Mouse (Mus musculus) liver, embryonic 13.5 days (tissue): ENCODE data around the gene Triml1. TPM values are rescaled to one million over a fixed set of nuclear protein-coding genes. Genes with fewer than 3 reads are reported as not detected.

Experiments
- ATAC-seq: fragments of 200-750 bp; cut with Nextera tagmentation; 2 replicates; pipeline ENCODE4 v1.8.0; 2017; ENCODE audit warnings: low read depth, mild to moderate bottlenecking, moderate number of reproducible peaks, moderate library complexity
- DNase-seq: peaks from one replicate; pipeline ENCODE4 v3.0.0; 2022
- H3K27ac ChIP-seq: fragments of 300-500 bp; sonication (generic); 2 replicates; pipeline ENCODE4 v1.5.1; 2015; ENCODE audit warnings: moderate library complexity, mild to moderate bottlenecking, inconsistent platforms
- H3K27me3 ChIP-seq: fragments of 300-500 bp; sonication (generic); 2 replicates; pipeline ENCODE4 v1.6.1; 2015; ENCODE audit warnings: mild to moderate bottlenecking, inconsistent platforms
- H3K36me3 ChIP-seq: fragments of 300-500 bp; sonication (generic); 2 replicates; pipeline ENCODE4 v1.6.1; 2015; ENCODE audit warnings: mild to moderate bottlenecking, inconsistent platforms
- H3K4me1 ChIP-seq: fragments of 300-500 bp; sonication (generic); replicated peaks from 2 replicates; pipeline ENCODE4 v1.6.1; 2015; ENCODE audit warnings: inconsistent platforms
- H3K4me2 ChIP-seq: fragments of 300-500 bp; sonication (generic); 2 replicates; pipeline ENCODE4 v1.6.1; 2015; ENCODE audit warnings: inconsistent platforms, mild to moderate bottlenecking, moderate library complexity
- H3K4me3 ChIP-seq: fragments of 300-500 bp; sonication (generic); replicated peaks from 2 replicates; pipeline ENCODE4 v1.5.1; 2015; ENCODE audit warnings: mild to moderate bottlenecking, inconsistent platforms
- H3K9ac ChIP-seq: fragments of 300-500 bp; sonication (generic); 2 replicates; pipeline ENCODE4 v1.6.1; 2015; ENCODE audit warnings: mild to moderate bottlenecking, inconsistent platforms
- H3K9me3 ChIP-seq: fragments of 300-500 bp; sonication (generic); replicated peaks from 2 replicates; pipeline ENCODE4 v1.6.1; 2016; ENCODE audit warnings: inconsistent platforms
- WGBS: fragments of 180-500 bp; shearing (Covaris S2); methylation state at CpG from one replicate; pipeline ENCODE4 v1.1.7; 2015; ENCODE audit not compliant: insufficient replicate concordance; 5-methylcytosine and 5-hydroxymethylcytosine counted together
- polyA plus RNA-seq: library from polyadenylated mRNA; unstranded; fragments of >200 nt; fragmentation: Nextera tagmentation; extraction: Ambion mirVana; gene quantifications from 2 replicates; pipeline ENCODE4 v1.2.1, GENCODE M21; 2015

Triml1 gene
- polyA plus RNA-seq = not detected in 2 replicates

GRCm38 (mm10) chr8:43141386-43141785 lies at the start of gene Triml1:
TSS of gene Triml1 (minus strand) at chr8:43141486.
- Histone ChIP-seq H3K4me3 (no peak within 1 kb of the TSS), H3K4me1 (no peaks in the 10 kb centered on the region), H3K9me3 (0 out of 2 replicates have a peak, but pooled peaks cover under 1% of the 10 kb centered on the region), H3K9ac (no peak within 1 kb of the TSS), H3K4me2 (no peak within 1 kb of the TSS), H3K27ac (no peak within 1 kb of the TSS), H3K36me3 (no peaks in the 10 kb centered on the region), H3K27me3 (no peaks in the 10 kb centered on the region)
- no peak for ATAC-seq
- no peak for DNase-seq
- WGBS = 60% methylated on average over 2 of the region's 2 CpGs

- no peak overlapping the region for H3K4me3 ChIP-seq
- H3K9me3 ChIP-seq = no peaks in the 10 kb centered on the region
- DNase-seq (no peak), ATAC-seq (no peak)
- no peaks in the 10 kb centered on the region for H3K27me3 ChIP-seq
- no peak overlapping the region for H3K4me2 ChIP-seq
- no peaks in the 10 kb centered on the region for H3K36me3 ChIP-seq
- 49% methylated on average over 2 of the region's 2 CpGs for WGBS
- H3K4me1 ChIP-seq = no peaks in the 10 kb centered on the region
- no peak overlapping the region for H3K27ac ChIP-seq
- no peak overlapping the region for H3K9ac ChIP-seq
Measured at GRCm38 (mm10) chr8:43182281-43182680, 41.0 kb upstream of the Triml1 start.

- Histone ChIP-seq H3K9ac (no peak within 1 kb of the TSS), H3K27ac (no peak within 1 kb of the TSS), H3K4me3 (no peak within 1 kb of the TSS), H3K4me1 (no peaks in the 10 kb centered on the region), H3K27me3 (no peaks in the 10 kb centered on the region), H3K4me2 (no peak within 1 kb of the TSS), H3K36me3 (no peaks in the 10 kb centered on the region), H3K9me3 (no peaks in the 10 kb centered on the region)
- WGBS = 79% methylated on average over 13 of the region's 13 CpGs
- DNase-seq = no peak
- no peak for ATAC-seq
Measured at GRCm38 (mm10) chr8:43180054-43180690, 38.9 kb upstream of the Triml1 start, which contains the start of gene Triml2. TSS of gene Triml2 (plus strand) at chr8:43180541.

GRCm38 (mm10) chr8:43179189-43179588 lies 37.9 kb upstream of the Triml1 start:
- 11% methylated on average over 4 of the region's 4 CpGs for WGBS
- ATAC-seq = no peak
- no peak for DNase-seq

GRCm38 (mm10) chr8:43178263-43178662 lies 37.0 kb upstream of the Triml1 start:
- H3K4me1 ChIP-seq = no peaks in the 10 kb centered on the region
- WGBS = 37% methylated on average over 3 of the region's 3 CpGs
- ATAC-seq = no peak

More at GRCm38 (mm10) chr8:43179189-43179588, 37.9 kb upstream of the Triml1 start:
- Histone ChIP-seq H3K4me3 (no peak overlapping the region), H3K4me2 (no peak overlapping the region), H3K4me1 (no peaks in the 10 kb centered on the region), H3K27ac (no peak overlapping the region), H3K27me3 (no peaks in the 10 kb centered on the region), H3K9me3 (no peaks in the 10 kb centered on the region), H3K9ac (no peak overlapping the region), H3K36me3 (no peaks in the 10 kb centered on the region)

GRCm38 (mm10) chr8:43176766-43177486 lies 35.6 kb upstream of the Triml1 start:
- DNase-seq (no peak), ATAC-seq (no peak)
- H3K4me2 ChIP-seq = no peak overlapping the region
- no peaks in the 10 kb centered on the region for H3K9me3 ChIP-seq
- no peak overlapping the region for H3K4me3 ChIP-seq
- 61% methylated on average over 6 of the region's 6 CpGs for WGBS
- no peak overlapping the region for H3K9ac ChIP-seq
- no peaks in the 10 kb centered on the region for H3K27me3 ChIP-seq
- H3K27ac ChIP-seq = no peak overlapping the region
- no peaks in the 10 kb centered on the region for H3K4me1 ChIP-seq
- H3K36me3 ChIP-seq = no peaks in the 10 kb centered on the region

More at GRCm38 (mm10) chr8:43178263-43178662, 37.0 kb upstream of the Triml1 start:
- DNase-seq = no peak
- Histone ChIP-seq H3K4me3 (no peak overlapping the region), H3K27me3 (no peaks in the 10 kb centered on the region), H3K27ac (no peak overlapping the region), H3K9ac (no peak overlapping the region), H3K9me3 (no peaks in the 10 kb centered on the region), H3K36me3 (no peaks in the 10 kb centered on the region), H3K4me2 (no peak overlapping the region)

- Histone ChIP-seq H3K4me3 (no peak overlapping the region), H3K9me3 (0 out of 2 replicates have a peak, but pooled peaks cover 3% of the 10 kb centered on the region), H3K36me3 (no peaks in the 10 kb centered on the region), H3K9ac (no peak overlapping the region), H3K4me1 (no peaks in the 10 kb centered on the region), H3K27ac (no peak overlapping the region), H3K27me3 (no peaks in the 10 kb centered on the region), H3K4me2 (no peak overlapping the region)
- DNase-seq (no peak), ATAC-seq (no peak)
- 65% methylated on average over 6 of the region's 6 CpGs for WGBS
Measured at GRCm38 (mm10) chr8:43169249-43169755, 28.0 kb upstream of the Triml1 start.

- 68% methylated on average over 4 of the region's 4 CpGs for WGBS
- Histone ChIP-seq H3K27ac (no peak overlapping the region), H3K27me3 (no peaks in the 10 kb centered on the region), H3K4me1 (no peaks in the 10 kb centered on the region), H3K9ac (no peak overlapping the region), H3K4me2 (no peak overlapping the region), H3K4me3 (no peak overlapping the region), H3K9me3 (0 out of 2 replicates have a peak, but pooled peaks cover 3% of the 10 kb centered on the region), H3K36me3 (no peaks in the 10 kb centered on the region)
- ATAC-seq = no peak
- DNase-seq = no peak
Measured at GRCm38 (mm10) chr8:43168083-43168482, 26.8 kb upstream of the Triml1 start.

GRCm38 (mm10) chr8:43164453-43164852 lies 23.2 kb upstream of the Triml1 start:
- no peak for DNase-seq
- no peak overlapping the region for H3K27ac ChIP-seq

GRCm38 (mm10) chr8:43163255-43163654 lies 22.0 kb upstream of the Triml1 start:
- Histone ChIP-seq H3K4me2 (no peak overlapping the region), H3K4me1 (no peaks in the 10 kb centered on the region), H3K9ac (no peak overlapping the region), H3K9me3 (no peaks in the 10 kb centered on the region; the same call in 1 of the 2 replicates), H3K4me3 (no peak overlapping the region), H3K27me3 (no peaks in the 10 kb centered on the region), H3K27ac (no peak overlapping the region), H3K36me3 (no peaks in the 10 kb centered on the region)
- DNase-seq = no peak
- ATAC-seq = no peak
- WGBS = 34% methylated on average over 11 of the region's 11 CpGs

More at GRCm38 (mm10) chr8:43164453-43164852, 23.2 kb upstream of the Triml1 start:
- no peak for ATAC-seq
- H3K36me3 ChIP-seq = no peaks in the 10 kb centered on the region
- no peak overlapping the region for H3K4me2 ChIP-seq
- no peaks in the 10 kb centered on the region for H3K9me3 ChIP-seq
- H3K9ac ChIP-seq = no peak overlapping the region
- H3K27me3 ChIP-seq = no peaks in the 10 kb centered on the region
- H3K4me3 ChIP-seq = no peak overlapping the region
- no peaks in the 10 kb centered on the region for H3K4me1 ChIP-seq
- WGBS = 54% methylated on average over 3 of the region's 3 CpGs

- H3K4me2 ChIP-seq = no peak overlapping the region
- H3K27ac ChIP-seq = no peak overlapping the region
- H3K9me3 ChIP-seq = no peaks in the 10 kb centered on the region
- H3K4me1 ChIP-seq = no peaks in the 10 kb centered on the region
- DNase-seq = no peak
- H3K27me3 ChIP-seq = no peaks in the 10 kb centered on the region
- no peaks in the 10 kb centered on the region for H3K36me3 ChIP-seq
- H3K4me3 ChIP-seq = no peak overlapping the region
- no peak for ATAC-seq
- no peak overlapping the region for H3K9ac ChIP-seq
- WGBS = 74% methylated on average over 9 of the region's 9 CpGs
Measured at GRCm38 (mm10) chr8:43149307-43149706, 8.0 kb upstream of the Triml1 start.
